Mouse (Mus musculus) T-helper 1 cell (primary cell): ENCODE results near the gene Zbtb48.

ENCODE experiments used
- in situ Hi-C: fragments of 300-600 bp; cut with MboI, MseI; formaldehyde crosslinking; loops from one replicate; pipeline ENCODE4 v1.15.1; 2025; ENCODE audit warnings: high pct_unique_total_duplicates

Gene Zbtb48

DNA sequence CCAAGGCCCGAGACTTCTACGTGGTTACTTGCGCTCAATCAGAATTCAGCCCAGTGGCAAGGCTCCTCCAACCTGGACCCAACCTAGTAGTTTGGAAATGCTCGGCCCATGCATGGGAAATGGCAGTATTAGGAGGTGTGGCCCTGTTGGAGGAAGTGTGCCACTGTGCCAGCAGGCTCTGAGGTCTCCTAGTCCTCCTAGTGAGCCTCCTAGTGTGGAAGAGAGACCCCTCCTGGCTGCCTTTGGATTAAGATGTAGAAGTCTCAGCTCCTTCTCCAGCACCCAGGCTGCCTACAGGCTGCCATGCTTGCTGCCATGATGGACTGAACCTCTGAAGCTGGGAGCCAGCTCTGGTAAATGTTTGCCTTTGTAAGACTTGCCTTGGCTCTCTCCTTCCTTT, 2.5 kb upstream of the Zbtb48 start:
- in situ Hi-C loops, result loop anchor here (5.0 kb wide), 2 partner anchors 48 to 93 kb away; no protein-coding TSS in a partner anchor

DNA sequence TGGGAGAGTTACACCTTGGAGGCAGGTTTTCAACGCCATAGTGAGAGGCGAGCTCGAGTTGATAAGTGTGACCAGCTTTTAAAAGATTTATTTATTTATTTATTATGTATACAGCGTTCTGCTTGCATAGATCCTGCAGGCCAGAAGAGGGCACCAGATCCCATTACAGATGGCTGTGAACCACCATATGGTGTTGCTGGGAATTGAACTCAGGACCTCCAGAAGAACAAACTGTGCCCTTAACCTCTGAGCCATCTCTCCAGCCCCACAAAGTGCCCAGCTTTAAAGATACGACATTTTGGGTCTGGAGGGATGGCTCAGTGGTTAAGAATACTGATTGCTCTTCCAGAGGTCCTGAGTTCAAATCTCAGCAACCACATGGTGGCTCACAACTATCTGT, 1.6 kb upstream of the Zbtb48 start:
- in situ Hi-C loops, result loop anchor here (5.0 kb wide), 1 partner anchor 47 kb away; no protein-coding TSS in a partner anchor

DNA sequence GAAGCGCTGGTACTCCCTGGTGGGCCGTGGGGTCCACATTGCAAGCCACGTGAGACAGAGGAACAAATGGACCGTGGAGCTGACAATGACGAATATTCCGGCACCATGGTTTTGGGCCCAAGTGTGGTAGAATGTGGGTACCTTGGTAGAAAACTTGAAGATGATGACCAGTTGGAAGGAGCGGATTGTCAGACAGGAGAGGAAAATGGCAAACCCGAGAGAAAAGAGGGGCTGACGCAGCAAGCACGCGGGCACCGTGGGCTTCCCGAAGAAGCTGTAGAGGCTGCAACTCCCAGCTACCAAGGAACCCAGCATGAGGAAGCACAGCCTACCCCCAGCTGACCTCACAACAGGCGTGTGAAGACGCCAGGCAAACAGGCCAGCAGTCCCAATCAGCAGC, 985 bp upstream of the Zbtb48 start:
- in situ Hi-C loops, result loop anchor here (5.0 kb wide), 1 partner anchor 46 kb away; no protein-coding TSS in a partner anchor

DNA sequence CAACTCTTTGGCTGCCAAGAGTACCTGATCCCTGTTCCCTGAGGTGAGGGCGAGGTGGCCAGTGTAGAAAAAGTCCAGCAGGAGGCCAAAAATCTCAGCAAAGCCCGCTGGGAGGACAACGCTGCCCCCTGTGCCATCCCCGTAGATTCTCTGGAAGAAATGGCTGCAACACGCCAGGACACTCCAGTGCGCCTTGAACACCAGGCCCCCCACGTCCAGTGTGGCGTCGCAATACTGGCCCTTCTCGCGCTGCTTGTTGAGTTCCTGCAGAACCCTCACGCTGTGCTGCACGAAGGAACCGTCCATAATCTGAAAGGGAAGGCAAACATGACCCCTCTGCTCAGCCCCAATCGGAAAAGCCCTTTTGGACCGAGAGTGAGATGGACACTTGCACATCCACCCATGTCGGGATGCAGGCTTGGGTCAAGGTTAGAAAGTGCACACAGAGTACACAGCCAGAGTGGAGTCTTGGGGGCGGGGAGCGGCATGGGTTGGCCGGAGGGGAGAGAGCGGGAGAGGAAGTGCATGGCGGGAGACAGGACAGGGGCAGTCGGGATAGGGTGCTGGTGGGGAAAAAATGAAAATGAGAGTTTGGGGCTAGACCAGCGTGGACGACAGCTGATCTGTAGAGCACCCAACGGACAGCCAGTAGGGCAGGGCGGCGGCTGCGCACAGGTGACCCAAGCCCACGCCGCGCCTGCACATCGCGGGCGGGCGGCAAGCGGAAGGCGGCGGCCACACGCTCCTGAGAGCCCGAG, 541 bp downstream of the Zbtb48 start:
- in situ Hi-C loops, result loop anchor here (5.0 kb wide), 1 partner anchor 45 kb away; no protein-coding TSS in a partner anchor

DNA sequence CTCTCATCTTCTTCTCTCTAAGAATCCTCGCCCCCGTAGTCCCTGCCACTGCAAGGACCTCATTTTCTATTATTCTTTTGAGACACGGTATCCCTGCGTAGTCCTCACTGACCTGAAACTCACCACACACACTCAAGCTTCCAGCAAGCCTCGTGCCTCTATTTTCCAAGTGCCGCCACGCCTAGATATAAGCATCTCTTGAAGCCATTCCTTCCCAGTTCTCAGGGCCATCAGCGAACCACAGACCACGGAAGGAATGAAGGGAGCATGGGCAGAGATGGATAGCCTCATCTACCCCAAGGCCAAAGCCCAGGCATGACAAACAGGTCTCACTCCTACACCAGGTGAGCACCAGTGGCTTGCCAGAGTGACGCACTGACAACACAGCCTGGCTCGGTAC, 2.9 kb downstream of the Zbtb48 start:
- in situ Hi-C loops, result no loop called here

DNA sequence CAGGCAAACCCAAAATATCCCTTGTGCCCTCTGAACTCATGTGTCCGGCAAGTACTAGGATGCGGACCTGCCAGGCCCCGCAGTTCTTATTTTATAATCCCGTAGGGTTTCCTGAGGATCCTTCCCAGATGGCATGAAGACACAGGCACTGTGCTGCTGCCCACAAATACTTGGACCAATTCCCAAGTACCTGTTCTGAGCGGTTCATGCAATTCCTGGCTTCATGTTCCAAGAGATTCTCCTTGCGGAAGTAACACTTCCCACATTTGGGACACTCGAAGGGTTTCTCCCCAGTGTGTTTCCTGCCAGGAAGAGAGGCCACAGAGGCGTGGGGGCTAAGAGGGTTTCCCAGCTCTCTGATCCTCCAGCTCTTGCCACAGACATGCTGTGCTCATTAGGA, 5.0 kb downstream of the Zbtb48 start:
- in situ Hi-C loops, result no loop called here

- in situ Hi-C loops, result no loop called here
These were observed 5.8 kb downstream of the Zbtb48 start for GRCm38 (mm10) chr4:152021568-152022097.

- in situ Hi-C loops, result no loop called here
These were observed 7.4 kb downstream of the Zbtb48 start for GRCm38 (mm10) chr4:152020024-152020423.

DNA sequence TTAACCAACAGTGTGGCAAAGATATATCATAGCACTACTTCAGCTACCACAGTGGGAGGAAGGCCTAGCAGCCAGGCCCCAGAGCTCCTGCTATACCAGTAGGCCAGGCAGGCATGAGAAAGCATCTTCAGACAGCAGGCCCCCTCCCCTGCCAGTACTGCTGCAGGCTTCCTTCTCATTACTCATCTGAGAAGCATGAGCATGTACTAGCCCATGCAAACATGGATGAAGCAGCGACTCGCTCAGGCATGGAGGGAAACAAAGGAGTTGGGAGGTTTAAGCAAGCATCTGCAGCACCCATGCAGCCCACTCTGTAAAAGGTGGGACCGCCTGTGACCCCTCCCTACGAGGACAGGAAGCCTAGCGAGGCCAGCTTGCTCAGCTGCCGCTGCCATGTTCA, 8.4 kb downstream of the Zbtb48 start:
- in situ Hi-C loops, result no loop called here

DNA sequence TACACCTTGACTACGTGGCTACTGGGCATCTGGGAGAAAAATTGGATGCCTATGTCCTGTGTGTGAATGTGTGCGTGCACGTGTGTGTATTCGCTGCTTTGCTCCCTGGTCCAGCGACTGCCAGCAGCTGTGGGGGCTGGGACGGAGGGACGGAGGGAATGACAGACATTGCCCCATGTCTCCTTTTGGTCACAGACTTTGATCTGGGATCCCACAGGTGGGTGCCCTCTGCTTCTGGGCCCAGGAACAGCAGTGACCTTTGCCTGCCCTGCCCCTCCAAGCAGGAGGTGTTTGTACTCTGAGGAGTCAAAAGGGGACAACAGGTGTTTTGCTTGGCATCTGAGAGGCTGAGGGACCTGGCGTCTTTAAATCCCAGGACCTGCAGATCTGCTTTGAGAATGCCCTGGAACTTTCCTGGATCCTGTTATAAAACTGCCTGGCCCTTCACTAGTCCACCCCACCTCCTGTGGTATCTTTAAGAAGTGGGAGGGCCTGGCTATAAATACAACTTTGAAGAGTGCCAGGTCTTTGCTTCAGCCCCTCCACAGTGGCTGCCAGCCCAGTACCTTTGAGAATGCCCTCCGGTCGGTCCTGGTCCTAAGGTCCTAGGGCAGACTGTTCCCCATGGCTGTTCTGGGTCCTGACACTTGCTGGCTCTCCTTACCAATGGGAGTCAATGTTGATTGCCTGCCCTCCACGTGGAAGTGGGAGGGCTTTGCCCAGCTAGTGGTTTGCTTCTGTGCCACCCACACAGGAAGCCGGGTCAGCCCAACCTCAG, 14.2 kb downstream of the Zbtb48 start:
- in situ Hi-C loops, result no loop called here

GRCm38 (mm10) chr4:152012109-152012508, 15.4 kb downstream of the Zbtb48 start:
- in situ Hi-C loops, result no loop called here

DNA sequence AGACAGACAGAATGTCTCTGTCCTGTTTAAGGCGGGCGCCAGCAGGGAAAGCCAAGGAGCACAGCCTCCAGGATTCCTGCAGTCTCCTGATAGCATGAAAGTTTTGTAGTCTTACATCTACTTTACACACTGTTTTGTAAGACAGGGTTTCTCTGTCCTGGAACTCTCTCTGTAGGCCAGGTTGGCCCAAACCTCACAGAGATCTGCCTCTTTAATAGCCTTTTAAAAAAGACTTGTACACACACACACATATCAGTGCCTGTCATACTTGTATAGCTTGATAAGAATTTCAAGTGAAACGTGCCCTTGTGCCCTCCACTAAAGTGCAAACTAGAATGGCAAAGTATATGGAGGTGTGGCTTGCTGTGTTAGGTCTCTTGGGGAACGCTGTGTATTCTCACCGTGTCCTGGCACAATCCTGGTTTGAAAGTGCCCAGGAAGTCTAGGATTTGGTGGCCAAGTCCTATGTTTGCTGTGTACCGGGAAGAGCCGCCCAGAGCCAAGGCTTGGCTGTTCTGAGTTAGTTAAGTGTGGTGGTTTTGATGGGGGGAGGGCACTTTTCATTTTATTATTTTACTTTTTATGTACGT, 16.2 kb downstream of the Zbtb48 start:
- in situ Hi-C loops, result no loop called here

DNA sequence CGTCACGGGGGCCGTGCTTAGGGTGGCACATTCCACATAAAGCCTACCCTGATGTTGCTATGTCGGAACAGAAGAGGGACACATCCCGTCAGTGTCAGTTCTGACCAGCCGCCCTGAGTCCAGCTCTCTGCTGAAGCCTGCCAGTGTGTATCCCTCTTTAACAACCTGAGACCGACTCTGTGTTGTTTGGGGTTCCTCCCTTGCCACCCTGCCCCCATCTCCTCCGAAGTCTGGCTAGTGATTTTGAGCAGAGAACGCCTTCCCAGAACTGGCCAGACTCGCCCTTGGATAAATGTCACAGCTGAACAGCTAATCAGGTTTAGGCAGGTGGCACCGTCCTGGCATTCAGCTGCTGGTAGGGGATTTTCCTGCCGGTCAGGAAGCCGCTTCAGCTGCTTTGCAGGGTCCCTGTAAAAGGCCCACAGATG, 16.8 kb downstream of the Zbtb48 start:
- in situ Hi-C loops, result no loop called here

DNA sequence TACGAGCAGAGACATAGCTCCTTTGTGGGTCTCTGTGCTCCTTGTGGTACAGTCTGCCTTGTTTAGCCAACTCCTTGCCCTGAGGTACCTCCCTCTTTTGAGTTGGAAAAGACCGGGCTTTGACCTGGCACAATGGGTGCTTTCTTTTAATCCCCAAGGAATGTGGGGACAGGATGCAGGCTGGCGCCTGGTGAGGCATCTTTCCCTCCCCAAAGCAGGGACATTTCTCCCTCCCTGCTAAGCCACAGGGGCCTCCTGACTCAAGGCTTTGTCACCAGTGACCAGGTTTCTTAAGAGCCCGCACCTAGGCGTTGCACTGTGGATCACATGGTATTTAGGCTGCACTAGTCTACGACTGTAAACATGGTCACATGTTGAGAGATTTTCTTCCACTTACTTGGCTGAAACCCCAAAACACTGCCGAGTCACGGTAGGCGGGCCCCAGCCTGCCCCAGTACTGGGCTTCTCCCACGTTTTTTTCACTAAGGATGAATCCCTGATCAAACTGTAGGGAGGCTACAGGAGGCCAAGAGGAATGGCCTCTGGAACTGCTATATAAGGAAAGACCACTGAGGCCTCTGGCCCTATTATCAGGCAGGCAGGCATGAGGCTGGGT, 17.3 kb downstream of the Zbtb48 start:
- in situ Hi-C loops, result no loop called here

GRCm38 (mm10) chr4:152009076-152010051, 18.1 kb downstream of the Zbtb48 start:
- in situ Hi-C loops, result no loop called here

DNA sequence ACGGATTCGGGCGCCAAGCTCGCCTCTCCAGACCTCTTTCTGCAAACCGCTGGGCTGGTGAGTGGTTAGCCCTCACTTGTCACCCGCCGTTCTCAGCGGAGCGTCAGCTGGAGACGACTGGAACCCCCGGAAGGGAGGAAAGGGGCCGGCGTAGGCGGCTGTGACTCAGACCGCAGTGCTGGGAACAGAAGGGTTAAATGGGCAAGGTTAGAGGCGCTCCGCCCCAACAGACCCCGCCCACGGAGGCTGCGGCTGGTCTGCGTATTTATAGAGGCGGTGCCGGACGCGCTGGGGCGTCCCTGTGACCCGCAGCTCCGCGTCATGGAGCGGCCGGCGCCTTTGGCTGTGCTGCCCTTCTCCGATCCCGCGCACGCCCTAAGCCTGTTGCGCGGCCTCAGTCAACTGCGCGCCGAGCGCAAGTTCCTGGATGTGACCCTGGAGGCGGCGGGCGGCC, 18.8 kb downstream of the Zbtb48 start, which contains the start of gene Klhl21:
Gene Klhl21, plus strand, starts transcription at position 182 of the 454 bp plus-strand sequence.
- in situ Hi-C loops, result no loop called here

DNA sequence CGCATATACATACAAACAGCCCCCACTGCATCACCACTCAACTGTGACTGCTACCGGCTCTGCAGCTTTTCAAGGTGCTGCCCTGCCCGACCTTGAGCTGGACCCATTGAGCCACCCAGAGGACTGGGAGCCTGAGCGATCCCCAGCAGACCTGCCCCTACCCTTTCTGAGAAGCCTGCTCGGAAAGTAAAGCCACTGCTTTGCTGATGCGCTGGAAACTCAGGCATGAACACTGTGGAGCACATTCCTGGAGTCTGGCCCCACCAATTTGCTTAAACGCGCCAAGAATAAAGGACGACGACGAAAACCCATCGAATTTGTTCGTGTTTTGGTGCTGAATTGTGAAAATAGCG, 19.3 kb downstream of the Zbtb48 start:
- in situ Hi-C loops, result no loop called here

DNA sequence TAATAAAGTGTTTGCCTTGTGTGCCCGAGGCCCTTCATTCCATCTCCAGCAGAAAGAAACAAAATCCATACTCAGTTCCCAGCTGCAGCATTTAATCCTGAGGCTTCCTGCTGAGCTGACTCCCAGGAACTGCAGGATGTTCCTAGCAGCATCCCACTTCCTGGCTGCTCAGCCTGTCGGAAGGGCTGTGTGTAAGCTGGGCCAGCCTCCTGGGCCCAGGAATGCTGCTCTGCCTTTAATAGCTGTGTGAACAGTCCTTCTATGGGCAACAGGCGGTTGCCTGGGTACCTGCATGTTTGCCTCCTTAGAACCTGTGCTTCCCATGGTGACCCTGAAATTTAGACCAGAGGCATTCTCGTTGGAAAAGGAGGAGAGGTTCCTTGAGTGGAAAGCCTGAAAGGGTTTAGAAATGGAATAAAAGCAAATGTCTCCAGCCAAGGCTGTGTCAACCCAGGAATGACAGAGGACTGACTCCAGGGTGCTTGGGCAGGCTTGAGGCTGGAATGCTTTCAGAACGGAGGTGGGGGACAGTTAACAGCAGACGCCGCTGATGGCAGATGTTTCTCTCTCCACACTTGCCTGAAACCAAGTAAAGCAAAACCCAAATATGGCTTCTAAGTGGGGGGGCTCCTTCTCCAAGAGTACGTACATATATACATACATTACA, 19.9 kb downstream of the Zbtb48 start:
- in situ Hi-C loops, result no loop called here

GRCm38 (mm10) chr4:152006812-152007211, 20.7 kb downstream of the Zbtb48 start:
- in situ Hi-C loops, result no loop called here

- in situ Hi-C loops, result no loop called here
These were observed 21.3 kb downstream of the Zbtb48 start for GRCm38 (mm10) chr4:152006137-152006536.
